Mouse (Mus musculus) heart, embryonic 14.5 days (tissue): ENCODE results near the gene Tapbp. TPM values are rescaled to one million over a fixed set of nuclear protein-coding genes. Genes with fewer than 3 reads are reported as not detected.

Experiments
- ATAC-seq: fragments of 200-750 bp; cut with Nextera tagmentation; 2 replicates; pipeline ENCODE4 v1.8.0; 2017; ENCODE audit warnings: low read depth, moderate TSS enrichment; ENCODE audit not compliant: insufficient number of reproducible peaks, insufficient read depth, low FRiP score
- H3K27ac ChIP-seq, 2 experiments: fragments of 200-500 bp in 1 of 2; fragments of 300-500 bp in 1 of 2; sonication (generic) in 1 of 2; replicated peaks in 1 of 2; 2 replicates each; pipeline ENCODE4 v1.5.1; 2012 to 2014; ENCODE audit warnings: low read depth in 2 of 2, low read length in 2 of 2, control low read depth in 1 of 2, mild to moderate bottlenecking in 1 of 2, mixed read lengths in 1 of 2; ENCODE audit not compliant: control insufficient read depth in 1 of 2, insufficient read depth in 1 of 2
- H3K27me3 ChIP-seq: fragments of 300-500 bp; sonication (generic); 2 replicates; pipeline ENCODE4 v1.6.1; 2014; ENCODE audit warnings: mild to moderate bottlenecking, low read length, control low read depth; ENCODE audit not compliant: control insufficient read depth, insufficient read depth
- H3K36me3 ChIP-seq: fragments of 300-500 bp; sonication (generic); 2 replicates; pipeline ENCODE4 v1.6.1; 2014; ENCODE audit warnings: mild to moderate bottlenecking, control low read depth, low read length, mixed read lengths; ENCODE audit not compliant: control insufficient read depth, insufficient read depth
- H3K4me1 ChIP-seq, 2 experiments: fragments of 200-500 bp in 1 of 2; fragments of 300-500 bp in 1 of 2; sonication (generic) in 1 of 2; 2 replicates each; pipeline ENCODE4 v1.6.1; 2012 to 2014; ENCODE audit warnings: low read length in 2 of 2, control low read depth in 1 of 2, mixed read lengths in 1 of 2; ENCODE audit not compliant: control insufficient read depth in 2 of 2, insufficient read depth in 2 of 2
- H3K4me2 ChIP-seq: fragments of 300-500 bp; sonication (generic); 2 replicates; pipeline ENCODE4 v1.6.1; 2014; ENCODE audit warnings: mild to moderate bottlenecking, low read length
- H3K4me3 ChIP-seq, 2 experiments: fragments of 200-500 bp in 1 of 2; fragments of 300-500 bp in 1 of 2; sonication (generic) in 1 of 2; 2 replicates each; pipeline ENCODE4 v1.5.1; 2012 to 2014; ENCODE audit warnings: low read length in 2 of 2, mild to moderate bottlenecking in 2 of 2, control low read depth in 1 of 2, low read depth in 1 of 2, moderate library complexity in 1 of 2; ENCODE audit not compliant: control insufficient read depth in 1 of 2, insufficient read depth in 1 of 2
- H3K9ac ChIP-seq: fragments of 300-500 bp; sonication (generic); 2 replicates; pipeline ENCODE4 v1.6.1; 2014; ENCODE audit warnings: mild to moderate bottlenecking, low read length
- H3K9me3 ChIP-seq: fragments of 300-500 bp; sonication (generic); 2 replicates; pipeline ENCODE4 v1.6.1; 2016; ENCODE audit warnings: low read length, control low read depth; ENCODE audit not compliant: control insufficient read depth
- WGBS: fragments of 180-500 bp; shearing (Covaris S2); extraction: QIAGEN DNeasy Blood & Tissue Kit; methylation state at CpG from one replicate; pipeline ENCODE4 v1.1.7; 2014; 5-methylcytosine and 5-hydroxymethylcytosine counted together
- polyA plus RNA-seq: library from polyadenylated mRNA; unstranded; fragments of >200 nt; fragmentation: Nextera tagmentation; extraction: Ambion mirVana; gene quantifications from 2 replicates; pipeline ENCODE4 v1.2.1, GENCODE M21; 2014

Tapbp gene
- polyA plus RNA-seq, 1 experiment from 2014 or later = 44.9 TPM

- Histone ChIP-seq H3K27ac (no peak overlapping the region), H3K4me1 (peaks cover 8 to 18% of the 10 kb centered on the region in 2 experiments; a peak in 3 of 4 replicates), H3K36me3 (peaks cover 52% of the 10 kb centered on the region), H3K4me3 (no peak overlapping the region), H3K4me2 (no peak overlapping the region), H3K9ac (no peak overlapping the region), H3K27me3 (no peaks in the 10 kb centered on the region), H3K9me3 (no peaks in the 10 kb centered on the region)
- WGBS = 91% methylated on average over 11 of the region's 11 CpGs
- no peak for ATAC-seq
Measured at GRCm38 (mm10) chr17:33931947-33932346, 16.2 kb downstream of the Tapbp start.

- ATAC-seq = no peak
- H3K4me1 ChIP-seq = peaks cover 8 to 18% of the 10 kb centered on the region in 2 experiments; a peak in 3 of 4 replicates
- no peaks in the 10 kb centered on the region for H3K9me3 ChIP-seq
- peaks cover 53% of the 10 kb centered on the region for H3K36me3 ChIP-seq
- no peak overlapping the region for H3K9ac ChIP-seq
- H3K27me3 ChIP-seq = no peaks in the 10 kb centered on the region
- H3K4me3 ChIP-seq = no peak overlapping the region
- 86% methylated on average over 14 of the region's 14 CpGs for WGBS
- no peak overlapping the region for H3K4me2 ChIP-seq
- no peak overlapping the region for H3K27ac ChIP-seq
Measured at GRCm38 (mm10) chr17:33932448-33932847, 16.7 kb downstream of the Tapbp start.

- Histone ChIP-seq H3K27me3 (no peaks in the 10 kb centered on the region), H3K4me1 (peaks cover 8 to 18% of the 10 kb centered on the region in 2 experiments; a peak in 3 of 4 replicates), H3K27ac (no peak overlapping the region), H3K9me3 (no peaks in the 10 kb centered on the region), H3K36me3 (peaks cover 56% of the 10 kb centered on the region), H3K9ac (no peak overlapping the region), H3K4me2 (no peak overlapping the region), H3K4me3 (no peak overlapping the region)
- 91% methylated on average over 15 of the region's 15 CpGs for WGBS
- no peak for ATAC-seq
Measured at GRCm38 (mm10) chr17:33932970-33933369, 17.3 kb downstream of the Tapbp start.

DNA sequence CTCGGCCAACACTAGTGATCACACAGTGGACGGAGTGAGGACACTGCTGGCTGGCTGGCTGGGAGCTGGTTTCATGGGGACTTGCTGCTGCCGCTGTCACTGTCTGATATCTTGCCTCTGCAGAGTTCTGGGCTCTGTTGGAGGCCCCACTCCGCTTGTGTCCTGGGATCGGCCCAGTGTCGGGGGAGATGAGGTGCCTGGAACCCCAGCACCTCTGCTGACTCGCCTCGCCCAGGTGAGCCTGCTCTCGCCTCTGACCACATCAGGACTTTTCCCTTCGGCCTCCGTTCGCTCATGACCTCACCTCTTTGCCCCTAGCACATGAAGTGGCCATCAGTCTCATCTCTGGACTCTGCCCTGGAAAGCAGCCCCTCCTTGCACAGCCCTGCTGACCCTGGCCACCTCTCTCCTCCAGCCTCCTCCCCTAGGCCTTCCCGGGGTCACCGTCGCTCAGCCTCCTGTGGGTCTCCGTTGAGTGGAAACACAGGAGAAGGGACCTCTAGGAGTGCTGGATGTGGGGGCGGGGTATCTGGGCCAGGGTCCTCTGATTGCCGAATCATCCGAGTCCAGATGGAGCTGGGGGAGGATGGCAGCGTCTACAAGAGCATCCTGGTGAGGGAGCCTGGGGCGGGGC, 19.8 kb downstream of the Tapbp start:
- ATAC-seq = no peak
- Histone ChIP-seq H3K27ac (no peak overlapping the region), H3K36me3 (peaks cover 66% of the 10 kb centered on the region), H3K9ac (no peak overlapping the region), H3K27me3 (no peaks in the 10 kb centered on the region), H3K4me3 (no peak overlapping the region), H3K4me1 (peaks cover 11 to 19% of the 10 kb centered on the region in 2 experiments; a peak in 3 of 4 replicates), H3K4me2 (no peak overlapping the region), H3K9me3 (no peaks in the 10 kb centered on the region)
- WGBS = 82% methylated on average over 21 of the region's 21 CpGs

GRCm38 (mm10) chr17:33936993-33937392, 21.3 kb downstream of the Tapbp start:
- H3K27ac ChIP-seq = no peak overlapping the region
- H3K9ac ChIP-seq = no peak overlapping the region
- 87% methylated on average over 15 of the region's 15 CpGs for WGBS
- H3K4me2 ChIP-seq = no peak overlapping the region
- peaks cover 63% of the 10 kb centered on the region for H3K36me3 ChIP-seq
- H3K4me3 ChIP-seq = no peak overlapping the region
- no peaks in the 10 kb centered on the region for H3K9me3 ChIP-seq
- H3K4me1 ChIP-seq = peaks cover 8 to 19% of the 10 kb centered on the region in 2 experiments
- no peaks in the 10 kb centered on the region for H3K27me3 ChIP-seq
- no peak for ATAC-seq

GRCm38 (mm10) chr17:33938783-33939182, 23.1 kb downstream of the Tapbp start:
- no peak for ATAC-seq
- H3K36me3 ChIP-seq = peaks cover 57% of the 10 kb centered on the region
- WGBS = 74% methylated on average over 11 of the region's 11 CpGs
- no peak overlapping the region for H3K27ac ChIP-seq
- H3K9ac ChIP-seq = no peak overlapping the region
- peaks cover 8 to 19% of the 10 kb centered on the region in 2 experiments for H3K4me1 ChIP-seq
- no peak overlapping the region for H3K4me3 ChIP-seq
- H3K27me3 ChIP-seq = no peaks in the 10 kb centered on the region
- H3K9me3 ChIP-seq = no peaks in the 10 kb centered on the region
- no peak overlapping the region for H3K4me2 ChIP-seq

DNA sequence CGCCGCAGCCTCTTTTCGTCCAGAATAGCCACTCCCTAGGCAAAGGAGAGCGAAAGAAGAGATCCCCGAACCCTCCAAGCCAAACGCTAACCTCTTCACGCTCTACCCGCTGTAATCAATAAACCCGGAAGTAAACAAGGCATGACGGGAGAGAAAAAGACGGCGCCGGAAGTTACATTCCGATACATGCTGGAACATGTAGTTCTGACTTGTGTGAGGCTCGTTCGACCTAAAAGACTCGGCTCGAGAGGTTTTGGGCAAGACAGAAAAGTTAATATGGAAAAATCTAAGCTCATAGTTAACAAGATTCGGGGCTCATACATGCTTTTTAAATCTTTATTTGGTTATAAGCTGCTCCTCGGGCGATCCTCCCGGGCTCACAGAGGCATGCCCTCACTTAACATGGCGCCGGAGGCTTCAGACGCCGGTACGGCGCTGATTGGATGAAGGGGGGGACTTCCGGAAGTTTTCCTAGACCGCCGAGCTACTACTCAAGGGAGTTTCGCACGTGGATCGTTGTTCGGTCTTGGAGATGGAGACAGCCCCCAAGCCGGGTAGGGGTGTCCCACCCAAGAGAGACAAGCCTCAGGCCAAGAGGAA, 24.6 kb downstream of the Tapbp start, which contains the start of the genes Pfdn6 and Wdr46:
TSS of gene Pfdn6 (minus strand) at position 138 of the 600 bp plus-strand sequence.
TSS of gene Wdr46 (plus strand) at position 455 of the 600 bp plus-strand sequence.
- peaks cover 8 to 19% of the 10 kb centered on the region in 2 experiments for H3K4me1 ChIP-seq
- H3K4me3 ChIP-seq = peak within 1 kb of the TSS; percentile 68 to 78
- H3K36me3 ChIP-seq = peaks cover 59% of the 10 kb centered on the region
- peak within 1 kb of the TSS; percentile 93 for H3K4me2 ChIP-seq
- H3K9me3 ChIP-seq = no peaks in the 10 kb centered on the region
- peak within 1 kb of the TSS; percentile 86 for H3K9ac ChIP-seq
- ATAC-seq = peak; percentile 78
- H3K27ac ChIP-seq = 0 out of 4 replicates have a peak within 1 kb of the TSS, but pooled peaks of 1 of the 2 experiments have one; percentile 39
- no peaks in the 10 kb centered on the region for H3K27me3 ChIP-seq
- WGBS = under 1% methylated on average over 36 of the region's 36 CpGs
